Mouse (Mus musculus): ENCODE data around the gene Ak5.

- TF ChIP-seq CTCF (IDR thresholded peaks at IDR 0.05; ENCODE audit: borderline replicate concordance, extremely low read depth, insufficient read depth, insufficient read length) (no peak), POLR2A (IDR thresholded peaks at IDR 0.05; ENCODE audit: borderline replicate concordance, extremely low read depth, insufficient read depth, insufficient read length, poor library complexity, severe bottlenecking) (no peak)
Measured at GRCm38 (mm10) chr3:152494667-152495360, 173.3 kb downstream of the Ak5 start.

Data from brain, embryonic 14.5 days (tissue).